Mouse (Mus musculus): ENCODE data around the gene Gm28230. TPM values are rescaled to one million over a fixed set of nuclear protein-coding genes. Genes with fewer than 3 reads are reported as not detected.
A peak's percentile ranks its signal among the peaks of the same experiment; 100 is the strongest.

The Gm28230 gene
- not detected in 2 replicates for polyA plus RNA-seq (2015; fragmentation: Nextera tagmentation; extraction: Ambion mirVana)

- Histone ChIP-seq H3K4me3 (ENCODE audit: low read depth, low read length) (0 out of 2 replicates have a peak within 1 kb of the TSS, but pooled peaks have one; percentile 3), H3K4me2 (ENCODE audit: low read length) (peak within 1 kb of the TSS; percentile 18)
These were observed at the start of gene Gm28230 for GRCm38 (mm10) chr2:74726551-74726950. Gm28230 (plus strand) TSS chr2:74726728.

DNA sequence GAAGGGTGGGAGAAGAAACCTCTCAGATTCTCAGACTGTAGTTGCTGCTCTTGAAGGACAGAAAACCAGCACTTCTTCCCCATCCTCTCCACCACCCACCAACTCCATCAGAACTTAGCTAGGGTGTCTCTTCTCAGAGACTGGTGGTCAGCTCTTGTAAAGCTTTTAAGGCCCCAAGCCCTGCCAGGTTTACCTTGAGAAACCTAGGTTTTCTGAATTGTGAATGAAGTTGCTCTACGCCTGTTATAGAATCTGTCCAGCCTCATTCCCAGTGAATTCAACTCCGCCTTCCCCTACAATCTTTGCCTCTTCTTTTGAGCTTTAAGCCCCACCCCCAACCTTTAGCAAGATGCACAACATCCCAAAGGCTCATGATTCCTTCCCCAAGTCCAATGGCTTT is 49.4 kb upstream of the Gm28230 start:
- no peaks in the 10 kb centered on the region for H3K9me3 ChIP-seq (replicated peaks; ENCODE audit: control insufficient read depth, low read length, poor library complexity, severe bottlenecking)
- peaks cover 98% of the 10 kb centered on the region for H3K27me3 ChIP-seq (ENCODE audit: control insufficient read depth, insufficient read depth, low read depth, low read length)
- no peak overlapping the region for H3K4me3 ChIP-seq (ENCODE audit: low read depth, low read length)
- no peaks in the 10 kb centered on the region for H3K36me3 ChIP-seq (ENCODE audit: control insufficient read depth, insufficient read depth, low read length)
- ATAC-seq: no peak
- no peak overlapping the region for H3K27ac ChIP-seq (ENCODE audit: low read length)
- no peak overlapping the region for H3K9ac ChIP-seq (ENCODE audit: low read depth, low read length)
- no peak overlapping the region for H3K4me2 ChIP-seq (ENCODE audit: low read length)
- 15% methylated on average over 2 of the region's 2 CpGs for WGBS
- H3K4me1 ChIP-seq (ENCODE audit: control insufficient read depth, insufficient read depth, low read length): peaks cover 6% of the 10 kb centered on the region; the same call in 1 of the 2 replicates

More at GRCm38 (mm10) chr2:74726551-74726950, at the start of gene Gm28230:
- Histone ChIP-seq H3K4me1 (ENCODE audit: control insufficient read depth, insufficient read depth, low read length) (no peaks in the 10 kb centered on the region; the same call in 1 of the 2 replicates), H3K27ac (ENCODE audit: low read length) (no peak within 1 kb of the TSS), H3K9me3 (replicated peaks; ENCODE audit: control insufficient read depth, low read length, poor library complexity, severe bottlenecking) (no peaks in the 10 kb centered on the region), H3K9ac (ENCODE audit: low read depth, low read length) (no peak within 1 kb of the TSS), H3K36me3 (ENCODE audit: control insufficient read depth, insufficient read depth, low read length) (no peaks in the 10 kb centered on the region), H3K27me3 (ENCODE audit: control insufficient read depth, insufficient read depth, low read depth, low read length) (peaks cover 90% of the 10 kb centered on the region)
- 4% methylated on average over 5 of the region's 5 CpGs for WGBS
- ATAC-seq: no peak

DNA sequence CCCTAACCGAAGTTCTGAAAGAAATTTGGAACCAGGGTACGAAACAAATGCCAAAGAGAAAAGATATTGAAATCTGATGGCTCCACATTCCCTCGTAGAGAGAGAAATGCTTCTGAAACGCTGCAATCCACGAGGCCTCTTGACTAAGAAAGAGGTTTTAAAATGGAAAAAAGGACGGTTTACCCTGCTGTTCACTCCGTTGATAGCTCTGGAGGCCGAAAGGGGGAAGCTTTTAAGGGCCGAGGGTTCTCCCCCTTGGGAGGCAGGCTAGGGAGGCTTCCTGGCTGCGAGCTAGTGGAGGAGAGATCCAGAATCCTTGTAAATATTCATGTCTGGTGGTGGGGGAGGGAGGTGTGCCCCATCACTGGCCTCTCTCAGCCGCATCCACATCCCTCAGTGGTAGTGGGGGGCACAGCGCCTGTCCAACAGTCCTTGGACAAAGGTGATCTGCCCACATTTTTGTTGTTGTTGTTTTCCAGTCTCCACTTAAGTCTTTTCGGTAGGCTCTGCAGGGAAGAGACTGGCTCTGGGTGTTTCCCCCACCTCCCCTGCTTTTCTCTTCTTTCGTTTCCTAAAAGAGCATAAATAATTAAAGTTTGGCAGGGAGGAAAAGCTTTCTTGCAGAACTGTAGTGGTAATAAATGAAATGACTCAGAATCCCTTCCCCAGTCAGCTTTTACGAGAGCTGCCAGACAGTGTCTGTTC is 47.5 kb upstream of the Gm28230 start, which contains the start of gene Hoxd11:
TSS of gene Hoxd11 (plus strand) at position 667 of the 705 bp plus-strand sequence.
- WGBS: under 1% methylated on average over 15 of the region's 15 CpGs
- Histone ChIP-seq H3K27me3 (ENCODE audit: control insufficient read depth, insufficient read depth, low read depth, low read length) (peaks cover 97% of the 10 kb centered on the region), H3K9me3 (replicated peaks; ENCODE audit: control insufficient read depth, low read length, poor library complexity, severe bottlenecking) (no peaks in the 10 kb centered on the region), H3K4me1 (ENCODE audit: control insufficient read depth, insufficient read depth, low read length) (0 out of 2 replicates have a peak, but pooled peaks cover 6% of the 10 kb centered on the region), H3K4me2 (ENCODE audit: low read length) (no peak within 1 kb of the TSS), H3K36me3 (ENCODE audit: control insufficient read depth, insufficient read depth, low read length) (no peaks in the 10 kb centered on the region), H3K4me3 (ENCODE audit: low read depth, low read length) (no peak within 1 kb of the TSS), H3K9ac (ENCODE audit: low read depth, low read length) (no peak within 1 kb of the TSS), H3K27ac (ENCODE audit: low read length) (no peak within 1 kb of the TSS)
- no peak for ATAC-seq

GRCm38 (mm10) chr2:74679596-74679971 is 46.9 kb upstream of the Gm28230 start:
- WGBS: under 1% methylated on average over 26 of the region's 26 CpGs
- Histone ChIP-seq H3K4me2 (ENCODE audit: low read length) (no peak overlapping the region), H3K9ac (ENCODE audit: low read depth, low read length) (no peak overlapping the region)

DNA sequence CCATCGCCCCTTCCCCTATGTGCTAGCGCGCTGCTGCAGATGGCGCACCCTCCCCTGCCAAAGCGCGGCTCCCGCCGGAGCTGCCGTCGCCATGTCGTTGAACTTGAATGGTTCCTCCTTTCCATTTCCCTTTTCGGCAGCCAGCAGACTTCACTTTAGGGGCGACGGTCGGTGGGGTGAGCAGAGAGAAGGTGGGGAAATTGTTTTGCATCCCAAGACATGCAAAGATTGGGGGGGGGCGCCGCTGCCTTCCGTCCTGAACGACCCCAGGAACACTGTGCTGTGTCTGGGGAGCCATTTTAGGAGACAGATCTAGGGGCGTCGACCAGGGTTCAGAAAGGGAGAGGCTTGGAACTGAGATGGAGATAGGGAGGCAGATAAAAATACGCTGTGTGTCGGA is 46.5 kb upstream of the Gm28230 start:
- H3K4me3 ChIP-seq (ENCODE audit: low read depth, low read length): no peak overlapping the region
- 0 out of 2 replicates have a peak, but pooled peaks cover 6% of the 10 kb centered on the region for H3K4me1 ChIP-seq (ENCODE audit: control insufficient read depth, insufficient read depth, low read length)
- peaks cover 99% of the 10 kb centered on the region for H3K27me3 ChIP-seq (ENCODE audit: control insufficient read depth, insufficient read depth, low read depth, low read length)
- H3K9ac ChIP-seq (ENCODE audit: low read depth, low read length): no peak overlapping the region
- no peak for ATAC-seq
- no peak overlapping the region for H3K27ac ChIP-seq (ENCODE audit: low read length)
- no peaks in the 10 kb centered on the region for H3K9me3 ChIP-seq (replicated peaks; ENCODE audit: control insufficient read depth, low read length, poor library complexity, severe bottlenecking)
- no peaks in the 10 kb centered on the region for H3K36me3 ChIP-seq (ENCODE audit: control insufficient read depth, insufficient read depth, low read length)
- no peak overlapping the region for H3K4me2 ChIP-seq (ENCODE audit: low read length)
- WGBS: under 1% methylated on average over 23 of the region's 23 CpGs

More at GRCm38 (mm10) chr2:74679596-74679971, 46.9 kb upstream of the Gm28230 start:
- H3K4me3 ChIP-seq (ENCODE audit: low read depth, low read length): no peak overlapping the region
- no peak overlapping the region for H3K27ac ChIP-seq (ENCODE audit: low read length)
- no peaks in the 10 kb centered on the region for H3K36me3 ChIP-seq (ENCODE audit: control insufficient read depth, insufficient read depth, low read length)
- ATAC-seq: no peak
- H3K9me3 ChIP-seq (replicated peaks; ENCODE audit: control insufficient read depth, low read length, poor library complexity, severe bottlenecking): no peaks in the 10 kb centered on the region
- H3K4me1 ChIP-seq (ENCODE audit: control insufficient read depth, insufficient read depth, low read length): 0 out of 2 replicates have a peak, but pooled peaks cover 6% of the 10 kb centered on the region
- peaks cover 97% of the 10 kb centered on the region for H3K27me3 ChIP-seq (ENCODE audit: control insufficient read depth, insufficient read depth, low read depth, low read length)

- Histone ChIP-seq H3K36me3 (ENCODE audit: control insufficient read depth, insufficient read depth, low read length) (no peaks in the 10 kb centered on the region), H3K9ac (ENCODE audit: low read depth, low read length) (no peak overlapping the region), H3K4me2 (ENCODE audit: low read length) (no peak overlapping the region), H3K4me1 (ENCODE audit: control insufficient read depth, insufficient read depth, low read length) (0 out of 2 replicates have a peak, but pooled peaks cover 6% of the 10 kb centered on the region), H3K27ac (ENCODE audit: low read length) (no peak overlapping the region), H3K4me3 (ENCODE audit: low read depth, low read length) (no peak overlapping the region), H3K27me3 (ENCODE audit: control insufficient read depth, insufficient read depth, low read depth, low read length) (peaks cover 98% of the 10 kb centered on the region), H3K9me3 (replicated peaks; ENCODE audit: control insufficient read depth, low read length, poor library complexity, severe bottlenecking) (no peaks in the 10 kb centered on the region)
- ATAC-seq: no peak
- whole genome bisulfite sequencing: under 1% methylated on average over 21 of the region's 21 CpGs
These were observed 45.7 kb upstream of the Gm28230 start for GRCm38 (mm10) chr2:74680561-74681398.

- no peaks in the 10 kb centered on the region for H3K36me3 ChIP-seq (ENCODE audit: control insufficient read depth, insufficient read depth, low read length)
- H3K27ac ChIP-seq (ENCODE audit: low read length): no peak overlapping the region
- ATAC-seq: peak; percentile 25; the same call in 1 of the 2 replicates
- peak overlapping the region; percentile 18; the same call in 1 of the 2 replicates for H3K4me3 ChIP-seq (ENCODE audit: low read depth, low read length)
- peak overlapping the region; percentile 5 for H3K4me2 ChIP-seq (ENCODE audit: low read length)
- H3K9ac ChIP-seq (ENCODE audit: low read depth, low read length): no peak overlapping the region
- under 1% methylated on average over 71 of the region's 78 CpGs for WGBS
- H3K27me3 ChIP-seq (ENCODE audit: control insufficient read depth, insufficient read depth, low read depth, low read length): peaks cover 92% of the 10 kb centered on the region
- H3K9me3 ChIP-seq (replicated peaks; ENCODE audit: control insufficient read depth, low read length, poor library complexity, severe bottlenecking): no peaks in the 10 kb centered on the region
- H3K4me1 ChIP-seq (ENCODE audit: control insufficient read depth, insufficient read depth, low read length): 0 out of 2 replicates have a peak, but pooled peaks cover 6% of the 10 kb centered on the region
These were observed 44.7 kb upstream of the Gm28230 start for GRCm38 (mm10) chr2:74681594-74682531.

DNA sequence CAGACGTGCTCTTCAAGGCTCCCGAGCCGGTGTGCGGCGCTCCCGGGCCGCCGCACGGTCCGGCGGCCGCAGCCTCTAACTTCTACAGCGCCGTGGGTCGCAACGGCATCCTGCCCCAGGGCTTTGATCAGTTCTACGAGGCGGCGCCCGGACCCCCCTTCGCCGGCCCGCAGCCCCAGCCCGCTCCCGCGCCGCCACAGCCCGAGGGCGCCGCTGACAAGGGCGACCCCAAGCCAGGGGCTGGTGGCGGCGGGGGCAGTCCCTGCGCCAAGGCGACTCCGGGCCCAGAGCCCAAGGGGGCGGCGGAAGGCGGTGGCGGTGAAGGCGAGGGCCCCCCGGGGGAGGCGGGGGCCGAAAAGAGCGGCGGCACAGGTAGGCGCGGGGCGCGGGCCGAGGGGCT is 43.7 kb upstream of the Gm28230 start:
- under 1% methylated on average over 27 of the region's 51 CpGs for WGBS
- Histone ChIP-seq H3K4me2 (ENCODE audit: low read length) (no peak overlapping the region), H3K4me1 (ENCODE audit: control insufficient read depth, insufficient read depth, low read length) (0 out of 2 replicates have a peak, but pooled peaks cover 6% of the 10 kb centered on the region), H3K27ac (ENCODE audit: low read length) (no peak overlapping the region), H3K36me3 (ENCODE audit: control insufficient read depth, insufficient read depth, low read length) (no peaks in the 10 kb centered on the region), H3K4me3 (ENCODE audit: low read depth, low read length) (peak overlapping the region; percentile 18; the same call in 1 of the 2 replicates), H3K9me3 (replicated peaks; ENCODE audit: control insufficient read depth, low read length, poor library complexity, severe bottlenecking) (no peaks in the 10 kb centered on the region), H3K9ac (ENCODE audit: low read depth, low read length) (no peak overlapping the region), H3K27me3 (ENCODE audit: control insufficient read depth, insufficient read depth, low read depth, low read length) (peaks cover 90% of the 10 kb centered on the region)
- ATAC-seq: no peak
